Mouse (Mus musculus): Measurements from ENCODE around the gene Add3. TPM values are rescaled to one million over a fixed set of nuclear protein-coding genes. Genes with fewer than 3 reads are reported as not detected.

Add3 gene
- total and polyA plus RNA-seq, 3 experiments: 14.0 to 52.9 TPM; not detected in 1

- Histone ChIP-seq H3K9me3 (replicated peaks; ENCODE audit: insufficient read depth, low read length) (no peaks in the 10 kb centered on the region), H3K27me3 (ENCODE audit: control insufficient read depth in 1 of 2, insufficient read depth in 2 of 2, low read length in 2 of 2) (no peaks in the 10 kb centered on the region), H3K9ac (ENCODE audit: control insufficient read depth, low read depth, low read length, poor library complexity, severe bottlenecking) (no peak overlapping the region; the same call in 1 of the 2 replicates), H3K79me2 (ENCODE audit: control insufficient read depth, insufficient read depth, low read length, poor library complexity) (peaks cover 2% of the 10 kb centered on the region), H3K27ac (ENCODE audit: control insufficient read depth, low read depth, low read length) (peak overlapping the region; percentile 70), H3K36me3 (ENCODE audit: control insufficient read depth in 1 of 2, insufficient read depth in 2 of 2, low read length in 2 of 2) (peaks cover 0 to 72% of the 10 kb centered on the region in 2 experiments; a peak in 2 of 4 replicates), H3K4me3 (ENCODE audit: control insufficient read depth in 1 of 2, insufficient read depth in 1 of 2, low read depth in 2 of 2, low read length in 2 of 2) (no peak overlapping the region), H3K4me1 (ENCODE audit: control insufficient read depth in 1 of 2, insufficient read depth in 2 of 2, low read length in 2 of 2) (peaks cover 57 to 67% of the 10 kb centered on the region in 2 experiments)
- DNase-seq (ENCODE audit: low read depth, low spot score): no peak
- TF ChIP-seq ZKSCAN1 (IDR thresholded peaks at IDR 0.05; ENCODE audit: low read depth, low read length): no peak
- TF ChIP-seq MAFK (IDR thresholded peaks at IDR 0.05; ENCODE audit: borderline replicate concordance, low read depth, low read length): no peak
- no peak for TF ChIP-seq POLR2AphosphoS5 (IDR thresholded peaks at IDR 0.05; ENCODE audit: borderline replicate concordance, low read depth, low read length)
- TF ChIP-seq NELFE (IDR thresholded peaks at IDR 0.05; ENCODE audit: low read depth, low read length): no peak
- no peak for TF ChIP-seq MYC (IDR thresholded peaks at IDR 0.05; ENCODE audit: low read depth, low read length)
- peak; percentile 27; the same call in 1 of the 2 replicates for TF ChIP-seq MAZ (IDR thresholded peaks at IDR 0.05; ENCODE audit: low read depth, low read length)
- 0 out of 2 replicates have a peak, but pooled peaks have one; percentile 15 for TF ChIP-seq MXI1 (IDR thresholded peaks at IDR 0.05; ENCODE audit: low read depth, low read length)
- TF ChIP-seq TBP (IDR thresholded peaks at IDR 0.05; ENCODE audit: low read depth, low read length): no peak
- TF ChIP-seq NRF1 (IDR thresholded peaks at IDR 0.05; ENCODE audit: insufficient read depth, low read depth, low read length, poor library complexity, severe bottlenecking): no peak
- 0 out of 2 replicates have a peak, but pooled peaks have one; percentile 36 for TF ChIP-seq ETS1 (IDR thresholded peaks at IDR 0.05; ENCODE audit: low read depth, low read length)
- no peak for TF ChIP-seq CHD2 (IDR thresholded peaks at IDR 0.05; ENCODE audit: low read length)
These were observed 49.5 kb downstream of the Add3 start for GRCm38 (mm10) chr19:53189736-53190135.

DNA sequence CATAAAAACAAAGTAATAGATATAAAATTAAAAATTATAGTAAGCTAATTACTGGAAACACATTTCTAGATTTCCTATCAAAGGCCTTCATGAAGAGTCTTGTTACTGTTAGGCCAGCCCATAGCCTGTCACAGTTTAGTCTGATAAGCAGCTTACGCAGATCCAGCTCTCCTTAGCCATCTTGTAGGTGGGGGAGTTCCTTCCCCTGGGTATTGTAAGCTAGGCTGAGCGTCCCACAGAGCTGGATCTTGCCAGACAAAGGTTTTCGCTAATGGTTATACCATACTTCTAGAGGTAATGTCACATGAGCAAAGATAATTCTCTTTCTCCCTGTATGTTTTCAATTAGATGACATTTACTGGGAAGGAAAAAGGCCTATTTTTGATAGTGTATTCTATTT lies 50.0 kb downstream of the Add3 start:
- H3K9ac ChIP-seq (ENCODE audit: control insufficient read depth, low read depth, low read length, poor library complexity, severe bottlenecking): peak overlapping the region; percentile 5; the same call in 1 of the 2 replicates
- no peaks in the 10 kb centered on the region for H3K9me3 ChIP-seq (replicated peaks; ENCODE audit: insufficient read depth, low read length)
- TF ChIP-seq JUND (IDR thresholded peaks at IDR 0.05; ENCODE audit: low read depth, low read length): no peak
- TF ChIP-seq POLR2AphosphoS5 (IDR thresholded peaks at IDR 0.05; ENCODE audit: borderline replicate concordance, low read depth, low read length): no peak
- no peak for TF ChIP-seq KAT2A (conservative IDR thresholded peaks at IDR 0.05; ENCODE audit: low read depth, low read length)
- no peak for TF ChIP-seq USF1 (IDR thresholded peaks at IDR 0.05; ENCODE audit: low read depth, low read length)
- no peak for TF ChIP-seq E2F4 (IDR thresholded peaks at IDR 0.05; ENCODE audit: borderline replicate concordance, low read depth, low read length)
- TF ChIP-seq MAX (IDR thresholded peaks at IDR 0.05; ENCODE audit: low read length): no peak
- no peak for TF ChIP-seq UBTF (IDR thresholded peaks at IDR 0.05; ENCODE audit: borderline replicate concordance, insufficient read depth, low read depth, low read length)
- TF ChIP-seq MXI1 (IDR thresholded peaks at IDR 0.05; ENCODE audit: low read depth, low read length): 0 out of 2 replicates have a peak, but pooled peaks have one; percentile 33
- TF ChIP-seq TBP (IDR thresholded peaks at IDR 0.05; ENCODE audit: low read depth, low read length): peak; percentile 65
- TF ChIP-seq TCF12 (IDR thresholded peaks at IDR 0.05; ENCODE audit: low read depth, low read length): 0 out of 2 replicates have a peak, but pooled peaks have one; percentile 15
- no peak for TF ChIP-seq ZNF384 (IDR thresholded peaks at IDR 0.05; ENCODE audit: low read depth, low read length)
- peak; percentile 73 for TF ChIP-seq GATA1 (IDR thresholded peaks at IDR 0.05; ENCODE audit: low read depth, low read length)
- no peak for TF ChIP-seq GABPA (IDR thresholded peaks at IDR 0.05; ENCODE audit: low read depth, low read length)
- TF ChIP-seq ELF1 (IDR thresholded peaks at IDR 0.05; ENCODE audit: low read depth, low read length): no peak
- TF ChIP-seq CHD2 (IDR thresholded peaks at IDR 0.05; ENCODE audit: low read length): no peak
- peak; percentile 12; the same call in 1 of the 2 replicates for TF ChIP-seq SIN3A (IDR thresholded peaks at IDR 0.05; ENCODE audit: low read length)
- no peak for TF ChIP-seq POLR2A (IDR thresholded peaks at IDR 0.05; ENCODE audit: control insufficient read depth in 1 of 2, insufficient read depth in 1 of 2, low read depth in 1 of 2, low read length in 2 of 2, poor library complexity in 1 of 2)
- no peak for TF ChIP-seq POLR2AphosphoS2 (IDR thresholded peaks at IDR 0.05; ENCODE audit: low read length)
- TF ChIP-seq EP300 (IDR thresholded peaks at IDR 0.05; ENCODE audit: low read depth in 1 of 2, low read length in 2 of 2): peak; percentile 46 to 70
- TF ChIP-seq HCFC1 (IDR thresholded peaks at IDR 0.05; ENCODE audit: low read depth, low read length): no peak
- TF ChIP-seq MAZ (IDR thresholded peaks at IDR 0.05; ENCODE audit: low read depth, low read length): no peak
- TF ChIP-seq CTCF (IDR thresholded peaks at IDR 0.05 in 2 of 3, conservative IDR thresholded peaks at IDR 0.05 in 1 of 3; ENCODE audit: control insufficient read depth in 1 of 3, insufficient read depth in 1 of 3, low read depth in 2 of 3, low read length in 3 of 3, poor library complexity in 1 of 3, severe bottlenecking in 1 of 3): no peak
- no peak for TF ChIP-seq MEF2A (IDR thresholded peaks at IDR 0.05; ENCODE audit: extremely low read depth, insufficient replicate concordance, low read depth, low read length, poor library complexity, severe bottlenecking)
- TF ChIP-seq ZKSCAN1 (IDR thresholded peaks at IDR 0.05; ENCODE audit: low read depth, low read length): no peak
- TF ChIP-seq MYC (IDR thresholded peaks at IDR 0.05; ENCODE audit: low read depth, low read length): no peak
- peaks cover 0 to 68% of the 10 kb centered on the region in 2 experiments; a peak in 2 of 4 replicates for H3K36me3 ChIP-seq (ENCODE audit: control insufficient read depth in 1 of 2, insufficient read depth in 2 of 2, low read length in 2 of 2)
- peak overlapping the region; percentile 70 for H3K27ac ChIP-seq (ENCODE audit: control insufficient read depth, low read depth, low read length)
- H3K4me3 ChIP-seq (ENCODE audit: control insufficient read depth in 1 of 2, insufficient read depth in 1 of 2, low read depth in 2 of 2, low read length in 2 of 2): no peak overlapping the region
- peaks cover 55 to 63% of the 10 kb centered on the region in 2 experiments for H3K4me1 ChIP-seq (ENCODE audit: control insufficient read depth in 1 of 2, insufficient read depth in 2 of 2, low read length in 2 of 2)
- H3K27me3 ChIP-seq (ENCODE audit: control insufficient read depth in 1 of 2, insufficient read depth in 2 of 2, low read length in 2 of 2): no peaks in the 10 kb centered on the region
- peaks cover 7% of the 10 kb centered on the region for H3K79me2 ChIP-seq (ENCODE audit: control insufficient read depth, insufficient read depth, low read length, poor library complexity)
- DNase-seq (ENCODE audit: low read depth, low spot score): peak; percentile 82
